Mouse (Mus musculus) E14TG2a.4 (cell line): Measurements from ENCODE around the gene Slc12a7.

Source experiments
- CTCF ChIP-seq: conservative IDR thresholded peaks from 2 replicates; pipeline ENCODE4 v1.5.1; 2014; ENCODE audit warnings: low read length
- NANOG ChIP-seq: IDR thresholded peaks from 2 replicates; pipeline ENCODE4 v1.6.1; 2014; ENCODE audit warnings: borderline replicate concordance, low read length, mixed read lengths
- POU5F1 ChIP-seq: IDR thresholded peaks from 2 replicates; pipeline ENCODE4 v1.6.1; 2014; ENCODE audit warnings: low read length, borderline replicate concordance

DNA sequence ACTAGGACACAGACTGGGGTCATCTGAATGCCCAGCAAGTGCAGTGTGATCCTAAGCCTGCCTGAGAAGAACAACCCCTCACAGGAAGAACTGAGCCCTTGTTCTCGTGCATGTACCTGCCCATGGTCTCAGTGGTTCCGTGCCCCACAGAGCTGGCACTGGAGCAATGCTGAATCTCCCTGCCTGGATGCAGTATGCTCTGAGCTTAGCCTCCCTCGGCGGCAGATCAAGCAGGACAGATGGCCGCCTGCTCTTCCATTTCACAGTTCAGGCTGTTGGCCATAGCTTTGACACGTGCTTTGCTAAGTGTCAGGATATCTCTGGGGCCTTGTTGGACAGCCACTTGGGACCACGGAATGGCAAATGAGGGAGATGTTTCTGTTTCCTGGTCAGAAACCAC lies 81.3 kb downstream of the Slc12a7 start:
- TF ChIP-seq CTCF (no peak), POU5F1 (no peak), NANOG (no peak)
